Mouse (Mus musculus): ENCODE results near the gene Spesp1.

- no peak for TF ChIP-seq CHD2 (IDR thresholded peaks at IDR 0.05; ENCODE audit: low read length)
- TF ChIP-seq ELF1 (IDR thresholded peaks at IDR 0.05; ENCODE audit: low read depth, low read length): no peak
- no peak for TF ChIP-seq CTCF (conservative IDR thresholded peaks at IDR 0.05 in 1 of 2, IDR thresholded peaks at IDR 0.05 in 1 of 2; ENCODE audit: low read depth in 2 of 2, low read length in 2 of 2)
- no peak for TF ChIP-seq MAFK (IDR thresholded peaks at IDR 0.05; ENCODE audit: insufficient replicate concordance, low read length)
- TF ChIP-seq POLR2A (IDR thresholded peaks at IDR 0.05; ENCODE audit: low read depth, low read length): no peak
- TF ChIP-seq EP300 (IDR thresholded peaks at IDR 0.05; ENCODE audit: low read length): no peak
These were observed 12.8 kb downstream of the Spesp1 start for GRCm38 (mm10) chr9:62269161-62269560.
